Mouse (Mus musculus) heart, embryonic 12.5 days (tissue): ENCODE data around the gene Gpc6. TPM values are rescaled to one million over a fixed set of nuclear protein-coding genes. Genes with fewer than 3 reads are reported as not detected.
"Not testable (repeated sequence)": the region's sequence is repeated elsewhere in the genome, so short reads cannot be mapped to it uniquely, and the experiment has no call there.

Experiments used
- ATAC-seq: fragments of 200-750 bp; cut with Nextera tagmentation; 2 replicates; pipeline ENCODE4 v1.8.0; 2017; ENCODE audit warnings: moderate TSS enrichment, moderate library complexity; ENCODE audit not compliant: insufficient number of reproducible peaks, low FRiP score
- H3K27ac ChIP-seq: fragments of 300-500 bp; sonication (generic); 2 replicates; pipeline ENCODE4 v1.5.1; 2016; ENCODE audit warnings: mild to moderate bottlenecking, moderate library complexity; ENCODE audit not compliant: poor library complexity, severe bottlenecking
- H3K27me3 ChIP-seq: fragments of 300-500 bp; sonication (generic); replicated peaks from 2 replicates; pipeline ENCODE4 v1.6.1; 2016; ENCODE audit warnings: mild to moderate bottlenecking, moderate library complexity
- H3K36me3 ChIP-seq: fragments of 300-500 bp; sonication (generic); 2 replicates; pipeline ENCODE4 v1.6.1; 2016; ENCODE audit warnings: mild to moderate bottlenecking, moderate library complexity
- H3K4me1 ChIP-seq: fragments of 300-500 bp; sonication (generic); replicated peaks from 2 replicates; pipeline ENCODE4 v1.6.1; 2016; ENCODE audit warnings: mild to moderate bottlenecking
- H3K4me2 ChIP-seq: fragments of 300-500 bp; sonication (generic); 2 replicates; pipeline ENCODE4 v1.6.1; 2016; ENCODE audit warnings: mild to moderate bottlenecking, moderate library complexity
- H3K4me3 ChIP-seq: fragments of 300-500 bp; sonication (generic); 2 replicates; pipeline ENCODE4 v1.5.1; 2016; ENCODE audit warnings: mild to moderate bottlenecking
- H3K9ac ChIP-seq: fragments of 300-500 bp; sonication (generic); 2 replicates; pipeline ENCODE4 v1.6.1; 2016; ENCODE audit warnings: mild to moderate bottlenecking, moderate library complexity
- H3K9me3 ChIP-seq: fragments of 300-500 bp; sonication (generic); replicated peaks from 2 replicates; pipeline ENCODE4 v1.6.1; 2016; ENCODE audit warnings: mild to moderate bottlenecking, moderate library complexity
- WGBS: fragments of 180-500 bp; shearing (Covaris S2); methylation state at CpG from one replicate; pipeline ENCODE4 v1.1.7; 2016; 5-methylcytosine and 5-hydroxymethylcytosine counted together
- polyA plus RNA-seq: library from polyadenylated mRNA; unstranded; fragments of >200 nt; fragmentation: Nextera tagmentation; extraction: Ambion mirVana; gene quantifications from 2 replicates; pipeline ENCODE4 v1.2.1, GENCODE M21; 2016

Gpc6 gene
- polyA plus RNA-seq, 1 experiment from 2014 or later, result 15.9 TPM

DNA sequence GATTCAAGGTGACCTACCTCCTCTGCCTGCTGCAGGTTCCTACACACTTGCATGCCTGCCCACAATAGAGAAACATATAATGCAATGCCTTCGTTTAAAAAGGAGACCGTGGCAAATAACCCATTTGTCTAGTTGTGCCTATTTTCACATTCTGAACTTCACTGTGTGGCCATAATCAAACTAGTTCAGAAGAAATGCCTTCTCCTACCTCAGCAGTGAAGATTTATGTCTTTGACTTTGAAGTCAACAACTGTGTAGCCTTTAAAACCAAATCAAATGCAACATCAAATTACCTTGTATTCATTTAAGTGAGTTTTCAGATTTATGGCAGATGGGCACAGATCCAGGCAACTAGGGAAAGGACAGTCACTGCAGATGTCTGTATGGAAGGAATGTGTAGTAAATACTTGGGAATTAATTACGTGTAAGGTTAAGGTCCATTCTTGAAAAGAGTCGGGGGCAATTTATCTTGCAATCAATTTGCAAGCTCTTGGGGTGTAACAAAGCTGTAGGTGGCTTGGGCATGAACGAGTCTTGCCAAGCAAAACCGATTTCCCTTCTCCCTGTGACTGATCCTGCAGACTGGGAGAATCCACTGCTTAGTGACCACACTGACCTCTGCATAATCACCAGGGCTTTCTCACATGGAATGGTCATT, 494.6 kb downstream of the Gpc6 start:
- no peak overlapping the region for H3K4me2 ChIP-seq
- H3K4me1 ChIP-seq, result no peaks in the 10 kb centered on the region
- H3K27ac ChIP-seq, result no peak overlapping the region
- no peak overlapping the region for H3K4me3 ChIP-seq
- no peaks in the 10 kb centered on the region for H3K27me3 ChIP-seq
- 0 out of 2 replicates have a peak, but pooled peaks cover 4% of the 10 kb centered on the region for H3K9me3 ChIP-seq
- no peaks in the 10 kb centered on the region for H3K36me3 ChIP-seq
- 75% methylated on average over 6 of the region's 6 CpGs for WGBS
- ATAC-seq, result no peak
- H3K9ac ChIP-seq, result no peak overlapping the region

DNA sequence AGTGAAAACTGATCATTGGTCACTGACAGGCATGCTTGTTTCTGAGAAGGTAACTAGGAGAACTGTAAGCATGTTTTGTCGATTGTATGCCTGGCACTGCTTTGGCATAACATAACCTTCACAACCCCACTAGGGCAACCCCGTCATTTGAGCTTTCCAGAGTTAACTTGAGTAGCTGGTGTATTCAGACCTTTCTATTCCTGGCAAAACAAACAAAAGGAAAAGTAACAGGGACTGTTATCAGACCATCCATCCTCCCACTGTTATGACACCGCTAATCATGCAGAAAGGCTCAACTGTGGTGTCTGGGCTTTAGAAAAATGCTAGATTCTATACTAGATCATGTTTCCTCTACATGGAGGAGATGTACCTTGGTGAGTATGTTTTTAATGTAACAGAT, 496.1 kb downstream of the Gpc6 start:
- ATAC-seq, result no peak

DNA sequence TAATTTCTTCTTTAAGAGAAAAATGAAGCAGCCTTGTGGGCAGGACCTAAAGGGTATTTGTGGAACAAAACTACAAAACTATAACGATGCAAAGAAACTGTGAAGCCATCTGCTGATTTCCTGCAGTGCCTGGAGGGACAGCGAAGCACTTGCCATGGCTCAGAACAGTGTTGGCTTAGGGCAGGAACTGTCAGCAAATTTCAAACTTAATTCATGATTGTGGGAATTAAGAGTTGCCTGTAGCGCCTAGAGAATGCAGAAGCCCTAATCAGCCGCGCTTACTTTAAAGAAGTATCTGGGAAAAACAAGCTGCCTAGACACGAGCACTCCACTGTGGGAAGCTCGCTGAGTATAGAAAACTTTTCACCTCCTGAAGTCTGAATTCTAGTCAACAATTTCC, 501.0 kb downstream of the Gpc6 start:
- no peak overlapping the region for H3K4me3 ChIP-seq
- 45% methylated on average over 7 of the region's 7 CpGs for WGBS
- H3K27ac ChIP-seq, result no peak overlapping the region

More for the DNA sequence above, 496.1 kb downstream of the Gpc6 start:
- H3K4me3 ChIP-seq, result no peak overlapping the region
- H3K4me2 ChIP-seq, result no peak overlapping the region
- H3K9ac ChIP-seq, result no peak overlapping the region
- WGBS, result 61% methylated on average over 3 of the region's 3 CpGs
- no peak overlapping the region for H3K27ac ChIP-seq
- H3K27me3 ChIP-seq, result no peaks in the 10 kb centered on the region
- H3K36me3 ChIP-seq, result no peaks in the 10 kb centered on the region
- no peaks in the 10 kb centered on the region for H3K4me1 ChIP-seq
- H3K9me3 ChIP-seq, result 0 out of 2 replicates have a peak, but pooled peaks cover 4% of the 10 kb centered on the region

DNA sequence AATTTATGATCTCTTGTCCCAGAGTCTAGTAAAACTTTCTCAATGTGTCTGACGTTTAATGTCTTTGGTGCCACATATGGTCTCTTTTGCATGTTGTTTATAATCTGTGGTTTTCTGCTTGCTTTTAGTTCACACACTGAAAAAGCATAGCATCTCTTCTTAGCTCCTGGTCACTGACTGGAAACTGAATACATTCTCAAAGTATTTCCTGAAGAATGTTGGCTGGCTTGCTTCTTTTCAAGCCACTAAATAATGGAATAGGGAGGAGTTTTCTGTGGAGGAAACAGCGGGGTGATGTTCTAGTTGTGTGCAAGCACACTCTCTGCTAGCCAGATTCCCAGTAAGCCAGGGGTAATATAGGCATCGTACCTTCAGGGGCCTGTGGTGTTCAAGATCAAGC, 502.7 kb downstream of the Gpc6 start:
- H3K9me3 ChIP-seq, result 0 out of 2 replicates have a peak, but pooled peaks cover under 1% of the 10 kb centered on the region
- H3K4me2 ChIP-seq, result no peak overlapping the region
- no peak overlapping the region for H3K4me3 ChIP-seq
- H3K27ac ChIP-seq, result no peak overlapping the region
- no peak for ATAC-seq
- H3K27me3 ChIP-seq, result no peaks in the 10 kb centered on the region
- WGBS, result 69% methylated on average over 3 of the region's 3 CpGs
- no peak overlapping the region for H3K9ac ChIP-seq
- no peaks in the 10 kb centered on the region for H3K36me3 ChIP-seq
- 0 out of 2 replicates have a peak, but pooled peaks cover 5% of the 10 kb centered on the region for H3K4me1 ChIP-seq

More for the DNA sequence above, 501.0 kb downstream of the Gpc6 start:
- Histone ChIP-seq H3K36me3 (no peaks in the 10 kb centered on the region), H3K9ac (no peak overlapping the region), H3K4me1 (0 out of 2 replicates have a peak, but pooled peaks cover 5% of the 10 kb centered on the region), H3K9me3 (0 out of 2 replicates have a peak, but pooled peaks cover 4% of the 10 kb centered on the region), H3K4me2 (no peak overlapping the region), H3K27me3 (no peaks in the 10 kb centered on the region)
- no peak for ATAC-seq

DNA sequence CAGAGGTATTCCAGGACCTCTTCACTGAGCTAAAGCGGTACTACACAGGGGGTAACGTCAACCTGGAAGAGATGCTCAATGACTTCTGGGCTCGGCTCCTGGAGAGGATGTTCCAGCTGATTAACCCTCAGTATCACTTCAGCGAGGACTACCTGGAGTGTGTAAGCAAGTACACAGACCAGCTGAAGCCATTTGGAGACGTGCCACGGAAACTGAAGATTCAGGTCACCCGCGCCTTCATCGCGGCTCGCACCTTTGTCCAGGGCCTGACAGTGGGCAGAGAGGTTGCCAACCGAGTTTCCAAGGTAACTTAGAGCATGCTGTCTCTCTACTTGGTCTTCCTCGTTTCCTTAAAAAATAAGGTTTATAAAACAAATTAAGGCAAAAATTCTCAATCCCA, 510.6 kb downstream of the Gpc6 start:
- ATAC-seq, result no peak
- no peaks in the 10 kb centered on the region for H3K9me3 ChIP-seq

DNA sequence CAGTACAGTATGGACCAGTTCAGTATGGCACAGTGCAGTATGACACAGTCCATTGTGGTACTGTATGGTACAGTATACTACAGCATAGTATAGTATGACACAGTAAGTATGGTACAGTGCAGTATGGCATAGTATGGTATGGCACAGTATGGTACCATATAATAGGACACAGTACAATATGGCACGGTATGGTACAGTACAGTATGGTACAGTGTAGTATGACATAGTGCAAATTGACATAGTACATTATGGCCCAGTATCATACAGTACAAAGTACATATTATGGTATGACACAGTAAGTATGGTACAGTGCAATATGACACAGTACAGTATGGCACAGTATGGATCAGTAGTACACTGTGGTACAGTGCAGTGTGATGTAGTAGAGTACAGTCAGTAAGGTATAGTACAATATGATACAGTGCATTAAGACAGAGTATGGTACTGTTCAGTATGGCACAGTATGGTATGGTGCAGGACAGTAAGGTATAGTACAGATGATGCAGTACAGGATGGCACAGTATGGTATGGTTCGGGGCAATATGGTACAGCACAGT, 521.6 kb downstream of the Gpc6 start:
- H3K4me3 ChIP-seq, H3K27ac ChIP-seq, H3K9ac ChIP-seq, ATAC-seq, H3K36me3 ChIP-seq, H3K4me1 ChIP-seq, H3K9me3 ChIP-seq, H3K27me3 ChIP-seq, H3K4me2 ChIP-seq: not testable (repeated sequence)
- WGBS, result 73% methylated on average over 2 of the region's 2 CpGs

More for the DNA sequence above, 510.6 kb downstream of the Gpc6 start:
- 89% methylated on average over 13 of the region's 13 CpGs for WGBS
- H3K4me3 ChIP-seq, result no peak overlapping the region
- H3K4me2 ChIP-seq, result no peak overlapping the region
- no peaks in the 10 kb centered on the region for H3K4me1 ChIP-seq
- H3K27ac ChIP-seq, result no peak overlapping the region
- no peaks in the 10 kb centered on the region for H3K27me3 ChIP-seq
- H3K36me3 ChIP-seq, result no peaks in the 10 kb centered on the region
- H3K9ac ChIP-seq, result no peak overlapping the region

DNA sequence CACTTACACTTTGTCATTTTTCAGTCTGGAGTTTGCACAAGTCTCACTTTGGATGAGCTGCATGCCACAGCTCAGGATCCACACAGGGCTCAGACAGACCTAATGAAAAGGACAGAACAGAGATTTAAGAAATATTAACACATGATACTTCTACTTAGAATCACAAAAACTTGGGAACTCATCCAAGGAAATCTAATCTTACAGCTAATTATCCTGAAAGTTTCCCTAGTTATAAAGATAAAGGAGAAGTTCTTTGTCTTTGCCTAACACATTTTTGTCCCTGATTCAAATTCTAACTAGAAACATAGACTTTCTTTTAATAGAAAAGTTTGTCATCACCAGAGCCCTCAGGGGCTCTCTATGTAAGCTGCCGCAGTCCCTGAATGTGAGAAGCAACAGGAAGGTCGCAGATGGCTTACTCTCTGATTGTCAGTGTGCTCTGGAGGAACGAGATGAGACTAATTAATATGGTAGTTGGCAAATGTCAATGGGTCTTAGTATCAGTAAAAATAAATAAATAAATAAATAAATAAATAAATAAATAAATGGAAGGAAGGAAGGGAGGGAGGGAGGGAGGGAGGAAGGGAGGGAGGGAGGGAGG, 526.4 kb downstream of the Gpc6 start:
- no peaks in the 10 kb centered on the region for H3K27me3 ChIP-seq
- no peak overlapping the region for H3K4me3 ChIP-seq
- H3K4me1 ChIP-seq, result no peaks in the 10 kb centered on the region
- H3K9ac ChIP-seq, result no peak overlapping the region
- H3K4me2 ChIP-seq, result no peak overlapping the region
- H3K9me3 ChIP-seq, result no peaks in the 10 kb centered on the region
- H3K27ac ChIP-seq, result no peak overlapping the region
- H3K36me3 ChIP-seq, result no peaks in the 10 kb centered on the region
- no peak for ATAC-seq
- 55% methylated on average over 3 of the region's 3 CpGs for WGBS

DNA sequence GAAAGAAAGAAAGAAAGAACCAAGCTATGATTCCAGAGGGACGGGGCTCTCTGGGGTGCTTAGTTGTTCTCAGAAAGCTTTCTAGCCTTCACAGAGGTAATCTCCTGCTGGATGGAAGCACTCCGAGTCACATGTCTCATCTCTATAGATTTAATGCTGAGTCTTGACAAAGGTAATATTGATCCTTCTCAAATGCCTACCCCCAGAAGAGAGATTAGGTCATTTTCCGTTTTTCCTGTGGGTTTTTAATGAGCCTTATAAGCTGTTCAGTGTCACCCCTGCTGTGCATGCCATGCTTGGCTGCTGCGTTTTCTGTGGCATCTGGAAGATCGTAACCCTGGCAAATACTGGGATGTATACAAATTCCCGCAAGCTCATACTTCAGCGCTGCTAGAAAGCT, 527.0 kb downstream of the Gpc6 start:
- H3K27me3 ChIP-seq, result no peaks in the 10 kb centered on the region
- H3K36me3 ChIP-seq, result no peaks in the 10 kb centered on the region
- H3K27ac ChIP-seq, result no peak overlapping the region
- H3K4me2 ChIP-seq, result no peak overlapping the region
- no peaks in the 10 kb centered on the region for H3K4me1 ChIP-seq
- no peak overlapping the region for H3K4me3 ChIP-seq
- no peak overlapping the region for H3K9ac ChIP-seq
- no peak for ATAC-seq
- no peaks in the 10 kb centered on the region for H3K9me3 ChIP-seq
- WGBS, result 77% methylated on average over 7 of the region's 7 CpGs

DNA sequence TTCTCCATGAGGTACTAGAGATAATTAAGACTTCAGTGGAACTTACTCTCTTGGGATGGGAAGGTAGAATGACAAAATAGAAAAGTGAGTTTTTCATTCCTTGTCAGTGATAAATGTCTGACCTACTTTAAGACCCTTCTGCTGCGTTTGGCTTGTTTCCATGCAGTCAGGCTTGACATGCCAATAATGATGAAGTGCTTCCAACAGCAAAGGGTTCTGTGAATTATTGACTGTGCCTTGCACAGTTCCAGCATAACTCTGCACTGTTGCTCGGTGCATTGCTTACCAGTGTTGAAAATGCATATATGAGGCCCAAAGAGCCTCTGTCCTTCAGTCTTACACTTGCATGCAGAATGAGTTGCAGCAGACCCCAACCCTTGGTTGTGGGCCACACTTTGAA, 548.3 kb downstream of the Gpc6 start:
- no peaks in the 10 kb centered on the region for H3K9me3 ChIP-seq
- no peaks in the 10 kb centered on the region for H3K27me3 ChIP-seq
- H3K4me2 ChIP-seq, result no peak overlapping the region
- no peak for ATAC-seq
- no peaks in the 10 kb centered on the region for H3K4me1 ChIP-seq
- H3K36me3 ChIP-seq, result no peaks in the 10 kb centered on the region
- no peak overlapping the region for H3K9ac ChIP-seq
- no peak overlapping the region for H3K4me3 ChIP-seq
- WGBS, result 78% methylated on average over 2 of the region's 2 CpGs
- no peak overlapping the region for H3K27ac ChIP-seq

DNA sequence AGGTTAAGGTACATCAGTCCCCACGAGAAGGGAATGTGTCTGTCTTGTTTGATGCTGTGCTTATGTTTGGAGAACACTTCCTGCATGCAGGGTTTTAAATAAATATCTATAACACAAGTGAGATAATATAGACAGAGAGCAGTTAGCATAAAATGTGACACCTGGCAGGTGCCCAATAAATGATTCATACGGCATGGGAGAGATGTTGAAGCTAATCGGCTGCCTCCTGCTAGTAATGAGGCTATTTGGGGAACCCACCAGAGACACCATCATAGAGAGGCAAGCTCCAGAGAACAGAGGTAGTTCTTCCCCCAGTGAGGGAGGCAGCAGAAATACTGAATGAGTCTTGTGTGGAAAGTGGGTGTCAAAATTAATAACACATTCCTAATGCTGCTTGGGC, 553.8 kb downstream of the Gpc6 start:
- no peaks in the 10 kb centered on the region for H3K36me3 ChIP-seq
- no peak for ATAC-seq
- no peak overlapping the region for H3K4me2 ChIP-seq
- H3K9me3 ChIP-seq, result no peaks in the 10 kb centered on the region
- WGBS, result 56% methylated on average over 3 of the region's 3 CpGs
- H3K4me1 ChIP-seq, result no peaks in the 10 kb centered on the region
- no peak overlapping the region for H3K4me3 ChIP-seq
- H3K27me3 ChIP-seq, result no peaks in the 10 kb centered on the region
- no peak overlapping the region for H3K9ac ChIP-seq
- no peak overlapping the region for H3K27ac ChIP-seq

DNA sequence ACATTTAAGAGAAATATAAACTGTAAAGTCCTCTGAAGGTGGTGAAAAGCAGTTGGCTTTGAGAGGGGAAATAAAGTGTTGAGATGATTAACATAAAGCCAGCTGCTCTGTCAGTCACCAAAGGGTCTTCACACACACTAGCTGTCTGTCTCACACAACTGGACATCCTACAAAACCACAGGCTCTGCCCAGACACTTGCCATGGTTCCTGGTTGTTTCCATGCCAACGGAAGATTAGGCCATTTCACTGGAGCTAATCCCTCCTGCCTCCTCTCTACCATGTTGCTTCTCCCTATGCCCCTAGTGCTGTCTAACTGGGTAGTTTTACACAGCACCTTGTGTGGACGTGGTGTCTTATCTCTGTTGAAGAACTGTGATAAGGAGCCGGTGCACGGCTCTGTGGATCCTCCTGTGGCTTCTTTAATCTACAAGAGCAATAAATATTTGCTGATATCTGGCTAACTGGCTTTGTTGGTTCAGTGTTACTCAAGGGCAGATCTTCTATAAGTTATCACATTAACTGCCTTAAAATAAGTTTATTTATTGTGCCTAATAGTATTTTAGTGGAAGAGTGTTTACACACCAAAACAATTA, 562.1 kb downstream of the Gpc6 start:
- Histone ChIP-seq H3K9me3 (no peaks in the 10 kb centered on the region), H3K4me2 (no peak overlapping the region), H3K27me3 (no peaks in the 10 kb centered on the region), H3K4me1 (no peaks in the 10 kb centered on the region), H3K27ac (no peak overlapping the region), H3K4me3 (no peak overlapping the region), H3K36me3 (no peaks in the 10 kb centered on the region), H3K9ac (no peak overlapping the region)
- 25% methylated on average over 4 of the region's 4 CpGs for WGBS
- no peak for ATAC-seq
